In genomic region chr11:115832523-115832922, GRCm38 (mm10) we compare ENCODE assay signal across 10 mouse cellular contexts. TPM values are rescaled to one million over a fixed set of nuclear protein-coding genes. Genes with fewer than 3 reads are reported as not detected.
DNase-seq lines count a peak whose midpoint lies in the region; ATAC-seq and TF ChIP-seq lines count a peak whose summit lies in the region.
"Had no signal": no experiment of that assay in that cellular context is flagged by ENCODE, and none has a peak within 500 bp of the region (broad histone marks: within the 10 kb centered on the region; RNA-seq: fewer than 3 reads in every experiment).

No protein-coding gene starts in this region.

- no peak overlapping the region for H3K4me2 ChIP-seq in embryonic facial prominence, embryonic 14.5 days (ENCODE audit: low read depth, low read length)
- H3K4me2 ChIP-seq in lung, embryonic 14.5 days = peak overlapping the region; percentile 34
- H3K4me2 ChIP-seq: limb, embryonic 15.5 days had no signal

- DNase-seq in adrenal gland, postnatal 14 days = peak; percentile 76
- DNase-seq in embryonic facial prominence, embryonic 14.5 days (ENCODE audit: low spot score) = peak; percentile 55
- peak; percentile 97 for DNase-seq in kidney, adult 2 months
- peak; percentile 78 for DNase-seq in lung, embryonic 14.5 days
- no peak for DNase-seq in frontal cortex, postnatal 25 days (ENCODE audit: low spot score in 2 of 2)
- DNase-seq in ovary, postnatal 14 days (ENCODE audit: low spot score) = no peak
- DNase-seq in frontal cortex, postnatal 10 days (ENCODE audit: low spot score in 2 of 2) = no peak
- no peak for DNase-seq in spleen, postnatal 10 days (ENCODE audit: low spot score in 2 of 2)
- DNase-seq: thymus, adult 2 months had no signal

- H3K4me3 ChIP-seq in embryonic facial prominence, embryonic 14.5 days (ENCODE audit: low read depth, low read length) = no peak overlapping the region
- H3K4me3 ChIP-seq in kidney, adult 2 months (ENCODE audit: insufficient read depth, low read depth, low read length) = peak overlapping the region; percentile 24; the same call in 1 of the 2 replicates
- no peak overlapping the region for H3K4me3 ChIP-seq in lung, embryonic 14.5 days (ENCODE audit: low read depth, low read length)
- H3K4me3 ChIP-seq: limb, embryonic 15.5 days had no signal

- ATAC-seq in embryonic facial prominence, embryonic 14.5 days (ENCODE audit: low read depth) = no peak
- peak; percentile 36; the same call in 1 of the 2 replicates for ATAC-seq in lung, embryonic 14.5 days (ENCODE audit: insufficient read depth)

- no peak for TF ChIP-seq CTCF in kidney, adult 2 months (conservative IDR thresholded peaks at IDR 0.05; ENCODE audit: insufficient read depth, insufficient read length, low read depth, low read length)
- TF ChIP-seq CTCF in lung, embryonic 14.5 days (IDR thresholded peaks at IDR 0.05; ENCODE audit: low read depth) = no peak

- H3K4me1 ChIP-seq in embryonic facial prominence, embryonic 14.5 days (ENCODE audit: control insufficient read depth, insufficient read depth, low read length) = peaks cover 16% of the 10 kb centered on the region
- H3K4me1 ChIP-seq in kidney, adult 2 months (ENCODE audit: control insufficient read depth, insufficient read depth, low read length) = peaks cover 86% of the 10 kb centered on the region
- peaks cover 30% of the 10 kb centered on the region for H3K4me1 ChIP-seq in lung, embryonic 14.5 days (ENCODE audit: insufficient read depth)

- H3K36me3 ChIP-seq in embryonic facial prominence, embryonic 14.5 days (ENCODE audit: control insufficient read depth, insufficient read depth, low read length) = no peaks in the 10 kb centered on the region
- no peaks in the 10 kb centered on the region for H3K36me3 ChIP-seq in kidney, adult 2 months (ENCODE audit: control insufficient read depth, insufficient read depth, low read length)
- H3K36me3 ChIP-seq in lung, embryonic 14.5 days (ENCODE audit: insufficient read depth) = no peaks in the 10 kb centered on the region
- H3K36me3 ChIP-seq: limb, embryonic 15.5 days had no signal

- no peaks in the 10 kb centered on the region for H3K9me3 ChIP-seq in embryonic facial prominence, embryonic 14.5 days (ENCODE audit: control insufficient read depth, low read length)
- no peaks in the 10 kb centered on the region for H3K9me3 ChIP-seq in lung, embryonic 14.5 days (ENCODE audit: low read depth, low read length)
- H3K9me3 ChIP-seq: limb, embryonic 15.5 days had no signal

- no peak for TF ChIP-seq POLR2A in kidney, adult 2 months (IDR thresholded peaks at IDR 0.05; ENCODE audit: low read depth, low read length)

- 17% methylated on average over 8 of the region's 8 CpGs for WGBS in embryonic facial prominence, embryonic 14.5 days
- 7% methylated on average over 8 of the region's 8 CpGs for WGBS in kidney, adult 2 months
- 7% methylated on average over 8 of the region's 8 CpGs for WGBS in lung, embryonic 14.5 days

- no peak overlapping the region for H3K9ac ChIP-seq in embryonic facial prominence, embryonic 14.5 days (ENCODE audit: low read depth, low read length)
- H3K9ac ChIP-seq in lung, embryonic 14.5 days = no peak overlapping the region
- H3K9ac ChIP-seq: limb, embryonic 15.5 days had no signal

- peaks cover 17% of the 10 kb centered on the region for H3K27me3 ChIP-seq in embryonic facial prominence, embryonic 14.5 days (replicated peaks; ENCODE audit: control insufficient read depth, insufficient read depth, low read length)
- no peaks in the 10 kb centered on the region for H3K27me3 ChIP-seq in kidney, adult 2 months (replicated peaks; ENCODE audit: control insufficient read depth, insufficient read depth, low read length)
- no peaks in the 10 kb centered on the region for H3K27me3 ChIP-seq in lung, embryonic 14.5 days (ENCODE audit: insufficient read depth, low read length)

- H3K27ac ChIP-seq in embryonic facial prominence, embryonic 14.5 days (replicated peaks; ENCODE audit: low read depth, low read length) = no peak overlapping the region; the same call in 1 of the 2 replicates
- peak overlapping the region; percentile 96 for H3K27ac ChIP-seq in kidney, adult 2 months (ENCODE audit: insufficient read depth, low read depth, low read length)
- H3K27ac ChIP-seq in lung, embryonic 14.5 days (ENCODE audit: low read depth) = peak overlapping the region; percentile 91

RNA-seq across cellular contexts. Expression of gene Llgl2, which starts 8.7 kb away (rescaled TPM):
- 11.4 and 11.8 TPM in 2 replicates for total RNA-seq in adrenal gland, postnatal 14 days (2021)
- polyA plus RNA-seq in embryonic facial prominence, embryonic 14.5 days (2014; fragmentation: Nextera tagmentation; extraction: Ambion mirVana) = 11.9 and 12.1 TPM in 2 replicates
- polyA plus RNA-seq in kidney, adult 2 months (2012; rRNA removed) = 153 and 166 TPM in 2 replicates
- polyA plus RNA-seq in lung, embryonic 14.5 days (2014; fragmentation: Nextera tagmentation; extraction: Ambion mirVana) = 28.8 and 31.9 TPM in 2 replicates

RNA-seq across cellular contexts. Expression of gene Tsen54, which starts 18.0 kb away (rescaled TPM):
- 16.3 and 20.3 TPM in 2 replicates for total RNA-seq in adrenal gland, postnatal 14 days (2021)
- polyA plus RNA-seq in embryonic facial prominence, embryonic 14.5 days (2014; fragmentation: Nextera tagmentation; extraction: Ambion mirVana) = 21.2 and 26.8 TPM in 2 replicates
- 36.4 and 43.4 TPM in 2 replicates for polyA plus RNA-seq in kidney, adult 2 months (2012; rRNA removed)
- 31.5 and 35.0 TPM in 2 replicates for polyA plus RNA-seq in lung, embryonic 14.5 days (2014; fragmentation: Nextera tagmentation; extraction: Ambion mirVana)

RNA-seq across cellular contexts. Expression of gene Caskin2, which starts 19.1 kb away (rescaled TPM):
- 53.7 and 57.5 TPM in 2 replicates for total RNA-seq in adrenal gland, postnatal 14 days (2021)
- polyA plus RNA-seq in embryonic facial prominence, embryonic 14.5 days (2014; fragmentation: Nextera tagmentation; extraction: Ambion mirVana) = 16.2 and 16.8 TPM in 2 replicates
- polyA plus RNA-seq in kidney, adult 2 months (2012; rRNA removed) = 36.9 and 46.7 TPM in 2 replicates
- 21.0 and 23.0 TPM in 2 replicates for polyA plus RNA-seq in lung, embryonic 14.5 days (2014; fragmentation: Nextera tagmentation; extraction: Ambion mirVana)

RNA-seq across cellular contexts. Expression of gene Myo15b, which starts 25.7 kb away (rescaled TPM):
- total RNA-seq in adrenal gland, postnatal 14 days (2021) = 0.26 TPM in 1 of 2 replicates, not detected in the other
- 0.08 and 0.54 TPM in 2 replicates for polyA plus RNA-seq in embryonic facial prominence, embryonic 14.5 days (2014; fragmentation: Nextera tagmentation; extraction: Ambion mirVana)
- 104 and 132 TPM in 2 replicates for polyA plus RNA-seq in kidney, adult 2 months (2012; rRNA removed)
- 0.12 and 0.28 TPM in 2 replicates for polyA plus RNA-seq in lung, embryonic 14.5 days (2014; fragmentation: Nextera tagmentation; extraction: Ambion mirVana)

Comparison
In these comparisons a context has a peak if more than half of its experiments do, and no peak if none do; other contexts are left out.
1. DNase-seq: peak in adrenal gland, postnatal 14 days (single experiment), embryonic facial prominence, embryonic 14.5 days (single experiment), kidney, adult 2 months (single experiment) and lung, embryonic 14.5 days (single experiment); none in frontal cortex, postnatal 25 days (0 of 2), ovary, postnatal 14 days (single experiment), frontal cortex, postnatal 10 days (0 of 2) and spleen, postnatal 10 days (0 of 2).